Mouse (Mus musculus) spleen, postnatal 10 days (tissue): ENCODE results near the gene Gata1.

Experiments used
- DNase-seq, 2 experiments: peaks; one replicate each; pipeline ENCODE4 v3.0.0; 2021 to 2022; ENCODE audit warnings: low spot score in 2 of 2

Gene Gata1

DNA sequence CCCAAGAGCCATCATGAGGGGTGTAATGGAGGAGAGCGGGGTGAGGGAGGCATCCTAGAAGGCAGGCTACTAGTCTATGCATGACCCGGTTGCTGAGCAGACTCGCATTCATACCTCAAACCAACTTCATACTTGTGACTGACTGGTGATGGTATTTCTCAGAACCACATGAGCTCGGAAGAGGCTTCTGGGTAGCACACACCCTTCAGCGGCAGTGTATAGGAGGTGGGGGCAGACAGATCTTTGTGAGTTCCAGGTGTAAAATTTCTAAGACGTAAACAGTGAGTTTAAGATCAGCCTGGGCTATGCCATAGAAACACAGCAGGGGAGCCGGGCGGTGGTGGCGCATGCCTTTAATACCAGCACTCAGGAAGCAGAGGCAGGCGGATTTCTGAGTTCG is at the start of gene Gata1:
Gene Gata1, minus strand, starts transcription at position 180 of the 400 bp plus-strand sequence.
- DNase-seq, result no peak

DNA sequence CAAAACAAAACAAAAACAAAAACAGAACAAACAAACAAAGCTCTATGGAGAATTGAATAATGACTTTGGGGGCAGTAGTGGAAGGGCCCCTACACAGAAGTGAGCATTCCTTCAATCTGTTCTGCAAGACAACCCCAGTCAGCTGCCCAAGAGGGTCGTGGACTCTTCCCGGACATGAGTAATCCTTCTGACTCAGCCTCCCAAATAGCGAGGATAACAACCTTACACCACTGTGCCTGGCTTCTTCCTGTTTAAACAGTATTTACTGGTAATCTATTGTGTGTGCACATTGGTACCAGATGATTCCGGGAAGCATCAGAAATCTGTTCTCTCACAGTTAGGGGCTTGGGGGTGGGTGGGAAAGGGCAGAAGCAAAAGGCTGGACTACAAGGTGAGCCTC is 48.9 kb upstream of the Gata1 start:
- no peak for DNase-seq

DNA sequence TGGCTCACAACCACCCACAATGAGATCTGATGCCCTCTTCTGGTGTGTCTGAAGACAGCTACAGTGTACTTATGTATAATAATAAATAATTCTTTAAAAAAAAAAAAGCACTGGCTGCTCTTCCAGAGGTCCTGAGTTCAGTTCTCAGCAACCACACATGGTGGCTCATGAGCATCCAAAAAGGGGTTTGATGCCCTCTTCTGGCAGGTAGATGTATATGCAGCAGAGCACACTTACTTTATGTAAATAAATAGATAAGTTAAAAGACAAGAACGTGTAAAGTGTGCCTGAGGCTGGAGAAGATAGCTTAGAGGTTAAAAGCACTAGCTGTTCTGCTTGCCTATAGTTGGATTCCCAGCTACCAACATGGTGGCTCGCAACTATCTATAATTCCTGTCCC is 46.9 kb upstream of the Gata1 start:
- DNase-seq, result no peak

DNA sequence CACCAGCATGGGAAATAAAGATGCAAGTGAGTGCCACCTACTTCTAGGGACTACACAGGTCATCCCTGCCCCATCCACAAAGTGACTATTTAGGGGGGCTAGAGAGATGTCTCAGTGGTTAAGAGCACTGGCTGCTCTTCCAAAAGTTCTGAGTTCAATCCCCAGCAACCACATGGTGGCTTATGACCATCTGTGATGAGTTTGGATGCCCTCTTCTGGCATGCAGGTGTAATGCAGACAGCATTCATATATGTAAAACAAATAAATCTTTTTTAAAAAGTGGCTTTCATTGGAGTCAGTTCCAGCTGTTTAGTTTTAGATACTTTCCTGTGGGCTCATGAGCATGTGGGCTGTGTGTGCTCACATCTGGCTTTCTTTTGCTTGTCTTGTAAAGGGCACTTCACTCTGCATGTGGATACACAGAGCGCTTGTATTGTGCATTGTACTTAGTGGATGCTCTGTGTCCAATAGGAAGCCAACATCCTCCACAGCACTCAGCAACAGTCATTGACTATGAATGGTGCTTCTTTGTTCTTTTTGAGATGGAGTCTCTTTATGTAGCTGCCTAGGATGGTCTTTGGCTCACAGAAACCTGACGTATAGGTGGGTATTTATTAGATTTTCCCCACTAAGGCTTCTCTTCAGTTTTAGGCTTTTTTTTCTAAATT is 42.4 kb upstream of the Gata1 start:
- DNase-seq, result peak in 1 of 2 experiments; percentile 38

DNA sequence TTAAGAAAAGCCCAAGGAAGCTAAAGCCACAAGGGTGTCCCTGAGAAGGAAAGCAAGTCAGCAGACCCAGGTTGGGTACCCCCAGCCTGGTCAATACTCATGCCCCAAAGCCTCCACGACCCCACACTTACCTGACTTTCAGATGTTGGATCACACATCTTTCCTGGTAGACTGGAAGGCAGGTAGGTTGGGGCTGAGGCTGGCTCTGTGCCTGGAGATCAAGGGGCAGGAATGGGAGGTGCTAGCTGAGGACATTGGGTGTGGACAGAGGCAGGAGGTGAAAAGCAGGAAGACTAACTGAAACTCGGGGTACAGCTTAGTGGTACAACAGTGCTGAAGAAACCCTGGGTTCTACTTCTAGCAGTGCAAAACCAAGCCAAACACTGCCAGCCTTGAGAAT is 40.4 kb upstream of the Gata1 start, which contains the start of gene Glod5:
Gene Glod5, minus strand, starts transcription at position 207 of the 400 bp plus-strand sequence.
- no peak for DNase-seq

DNA sequence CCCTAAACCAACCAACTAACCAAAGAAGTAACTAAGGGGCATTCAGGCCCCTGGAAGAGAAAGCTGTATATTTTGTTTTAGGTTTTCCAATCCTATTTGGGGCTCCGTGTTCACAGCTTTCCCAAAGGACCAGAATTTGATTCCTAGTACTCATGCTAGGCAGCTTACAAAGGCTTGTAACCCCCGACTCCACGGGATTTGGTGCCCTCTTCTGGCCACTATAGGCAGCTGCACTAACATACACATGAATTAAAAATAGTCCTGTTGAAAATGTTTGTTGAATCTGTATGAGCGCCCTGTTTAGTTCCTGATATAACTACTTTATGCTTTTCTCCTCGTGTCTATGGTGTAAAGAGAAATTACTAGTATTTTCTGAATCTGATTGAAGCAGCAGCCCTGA is 39.3 kb upstream of the Gata1 start:
- peak in 1 of 2 experiments; percentile 59 for DNase-seq

DNA sequence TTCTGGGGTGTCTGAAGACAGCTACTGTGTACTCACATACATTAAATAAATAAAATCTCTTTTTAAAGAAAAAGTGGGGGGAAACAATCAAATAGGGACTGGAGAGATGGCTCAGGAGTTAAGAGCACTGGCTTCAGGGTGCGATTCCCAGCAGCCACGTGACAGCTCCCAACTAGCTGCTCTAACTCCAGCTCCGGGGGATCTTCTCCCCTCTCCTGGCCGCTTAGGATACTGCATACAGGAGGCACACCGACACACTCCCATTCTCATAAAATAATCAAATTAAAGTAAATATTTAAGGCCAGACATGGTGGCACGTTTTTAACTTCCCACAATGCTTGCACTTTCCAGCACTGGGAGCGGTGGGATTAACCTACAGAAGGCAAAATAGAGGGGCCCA is 37.8 kb upstream of the Gata1 start:
- peak in 1 of 2 experiments; percentile 40 for DNase-seq

DNA sequence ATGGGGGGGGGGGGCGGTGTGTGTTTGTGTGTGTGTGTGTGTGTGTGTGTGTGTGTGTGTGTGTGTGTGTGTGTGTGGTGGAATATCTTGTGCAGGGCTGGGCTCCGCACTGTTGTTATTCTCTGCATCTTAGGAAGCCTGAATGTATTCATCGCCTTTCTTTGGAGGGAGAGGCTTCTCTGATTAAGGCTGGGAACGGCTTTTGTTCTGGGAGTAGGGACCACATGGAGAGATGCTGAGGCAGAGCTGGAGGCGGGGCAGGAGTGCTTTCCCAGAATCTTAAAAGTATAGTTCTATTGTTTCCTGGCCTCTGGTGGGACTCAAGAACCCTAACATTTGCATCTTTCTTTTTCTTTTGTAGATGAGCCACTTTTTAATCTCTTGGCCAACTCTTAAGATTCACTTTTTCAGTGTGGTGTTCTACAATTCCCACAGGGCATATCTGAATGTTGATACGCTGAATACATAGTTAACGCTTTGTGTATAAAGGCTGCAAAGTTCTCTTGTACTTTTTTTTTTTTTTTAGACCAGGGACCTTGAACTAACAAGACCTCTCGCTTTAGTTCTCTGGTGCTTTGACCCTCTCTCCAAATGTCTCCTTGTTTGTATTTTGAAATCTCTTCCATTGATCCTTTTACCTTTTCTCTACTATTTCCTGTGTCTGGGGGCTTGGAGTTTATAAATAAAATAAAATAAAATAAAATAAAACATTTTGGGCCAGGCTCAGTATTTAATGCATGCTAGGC is 35.9 kb upstream of the Gata1 start:
- no peak for DNase-seq

DNA sequence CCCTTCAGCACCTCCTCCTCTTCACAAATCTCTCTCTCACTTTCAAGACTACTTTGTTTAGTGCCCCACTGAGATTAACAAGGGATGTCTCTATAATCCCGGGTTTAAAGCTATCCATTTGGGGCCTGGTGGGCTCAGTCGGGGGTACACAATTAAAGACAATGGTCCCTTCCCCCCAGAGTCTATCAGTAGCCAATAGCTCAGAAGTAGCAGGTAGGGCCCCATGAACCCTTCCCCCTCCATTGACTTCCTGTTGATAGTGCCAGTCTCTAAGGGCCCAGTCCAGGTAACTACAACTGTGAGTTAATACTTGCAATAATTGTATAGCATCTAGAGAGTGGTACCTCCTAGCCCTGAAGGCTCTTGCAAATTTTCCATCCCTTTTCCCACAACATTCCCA is 35.3 kb upstream of the Gata1 start:
- no peak for DNase-seq

DNA sequence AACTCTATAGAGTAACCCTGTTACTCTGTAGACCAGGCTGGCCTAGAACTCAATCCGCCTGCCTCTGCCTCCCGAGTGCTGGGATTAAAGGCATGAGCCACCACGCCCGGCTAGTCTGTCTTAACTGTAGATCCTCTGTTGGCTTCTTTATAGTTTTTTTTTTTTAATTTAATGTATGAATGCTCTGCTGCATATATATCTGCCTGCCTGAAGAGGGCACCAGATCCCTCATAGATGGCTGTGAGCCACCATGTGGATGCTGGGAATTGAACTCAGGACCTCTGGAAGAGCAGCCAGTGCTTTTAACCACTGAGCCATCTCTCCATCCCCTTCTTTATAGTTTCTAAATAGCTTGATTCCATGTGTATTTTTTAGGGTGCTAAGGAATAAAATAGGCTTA is 31.5 kb upstream of the Gata1 start:
- DNase-seq, result peak in 1 of 2 experiments; percentile 15

DNA sequence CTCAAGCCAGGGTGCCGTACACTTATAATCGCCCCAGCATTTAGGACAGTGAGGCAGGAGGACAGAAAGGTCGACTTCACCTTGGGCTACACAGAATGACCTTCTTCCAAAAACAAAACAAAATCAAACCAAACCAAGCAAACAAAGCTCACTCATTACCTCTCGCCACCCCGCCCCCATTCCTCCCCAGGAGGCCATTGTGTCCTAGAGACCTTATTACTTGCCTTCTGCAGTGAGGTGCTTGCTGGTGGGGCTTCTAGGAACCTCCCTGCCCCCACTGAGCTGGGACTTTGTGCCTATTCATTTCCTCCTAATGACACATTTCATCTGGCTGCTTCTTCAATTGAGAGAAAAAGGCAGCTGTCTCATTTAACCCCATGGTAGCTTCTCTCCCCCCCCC is 30.7 kb upstream of the Gata1 start:
- no peak for DNase-seq

DNA sequence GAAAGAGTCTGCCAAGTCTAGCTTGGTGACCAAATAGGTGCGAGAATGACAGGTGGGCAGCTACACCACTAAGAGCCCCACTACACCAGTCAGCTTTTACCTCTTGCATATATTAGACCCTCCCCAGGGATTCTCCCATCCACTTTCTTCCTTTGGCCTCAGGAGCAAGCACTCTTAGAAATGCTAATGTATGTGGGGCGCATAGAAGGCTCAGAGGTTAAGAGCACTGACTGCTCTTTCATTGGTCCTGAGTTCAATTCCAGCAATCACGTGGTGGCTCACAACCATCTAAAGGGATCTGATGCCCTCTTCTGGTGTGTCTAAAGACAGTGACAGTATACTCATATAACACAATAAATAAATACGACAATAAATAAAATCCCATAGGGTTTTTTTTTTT is 25.1 kb upstream of the Gata1 start:
- no peak for DNase-seq

DNA sequence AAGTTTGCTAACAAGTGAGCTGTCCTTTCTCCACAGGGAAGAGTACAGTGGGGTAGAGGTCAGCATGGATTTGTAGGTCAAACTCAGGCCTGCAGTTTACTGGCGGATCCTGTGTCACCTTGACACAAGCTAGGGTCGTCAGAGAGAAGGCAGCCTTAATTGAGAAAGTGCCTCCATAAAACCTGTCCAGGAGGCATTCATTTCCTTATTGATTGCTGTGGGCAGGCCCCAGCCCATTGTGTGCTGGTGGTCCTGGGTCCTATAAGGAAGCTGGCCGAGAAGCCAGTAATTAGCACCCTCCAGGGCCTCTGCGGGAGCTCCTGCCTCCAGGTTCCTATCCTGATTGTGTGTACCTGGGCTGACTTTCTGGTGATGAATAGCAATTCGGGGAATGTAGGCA is 24.1 kb upstream of the Gata1 start:
- DNase-seq, result no peak

DNA sequence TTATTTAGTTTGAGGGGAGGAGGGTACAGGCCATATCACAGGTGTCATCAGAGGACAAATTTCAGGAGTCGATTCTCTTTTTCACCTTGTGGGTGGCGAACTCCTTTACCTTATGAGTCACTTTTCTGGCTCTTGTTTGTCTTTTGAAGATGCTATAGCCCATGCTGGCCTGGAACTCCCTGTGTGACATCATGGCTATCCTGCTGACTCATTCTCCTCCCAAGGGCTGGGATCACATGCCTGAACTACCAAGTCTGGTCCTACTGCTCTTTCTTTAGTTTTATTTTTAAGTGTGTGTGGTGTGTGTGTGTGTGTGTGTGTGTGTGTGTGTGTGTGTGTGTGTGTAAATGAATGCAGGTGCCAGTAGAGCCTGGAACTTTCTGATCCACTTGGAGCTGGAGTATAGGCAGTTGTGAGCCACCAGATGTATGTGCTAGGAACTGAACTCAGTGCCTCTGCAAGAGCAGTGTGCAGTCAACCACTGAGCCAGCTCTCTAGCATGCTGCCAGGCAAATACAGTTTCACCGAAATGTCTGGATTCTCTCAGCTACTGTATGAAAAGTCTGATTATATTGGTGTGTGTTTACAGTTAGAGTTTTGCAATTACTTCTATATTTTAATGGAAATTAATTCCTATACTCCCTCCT is 22.8 kb upstream of the Gata1 start:
- DNase-seq, result peak in 1 of 2 experiments; percentile 25

DNA sequence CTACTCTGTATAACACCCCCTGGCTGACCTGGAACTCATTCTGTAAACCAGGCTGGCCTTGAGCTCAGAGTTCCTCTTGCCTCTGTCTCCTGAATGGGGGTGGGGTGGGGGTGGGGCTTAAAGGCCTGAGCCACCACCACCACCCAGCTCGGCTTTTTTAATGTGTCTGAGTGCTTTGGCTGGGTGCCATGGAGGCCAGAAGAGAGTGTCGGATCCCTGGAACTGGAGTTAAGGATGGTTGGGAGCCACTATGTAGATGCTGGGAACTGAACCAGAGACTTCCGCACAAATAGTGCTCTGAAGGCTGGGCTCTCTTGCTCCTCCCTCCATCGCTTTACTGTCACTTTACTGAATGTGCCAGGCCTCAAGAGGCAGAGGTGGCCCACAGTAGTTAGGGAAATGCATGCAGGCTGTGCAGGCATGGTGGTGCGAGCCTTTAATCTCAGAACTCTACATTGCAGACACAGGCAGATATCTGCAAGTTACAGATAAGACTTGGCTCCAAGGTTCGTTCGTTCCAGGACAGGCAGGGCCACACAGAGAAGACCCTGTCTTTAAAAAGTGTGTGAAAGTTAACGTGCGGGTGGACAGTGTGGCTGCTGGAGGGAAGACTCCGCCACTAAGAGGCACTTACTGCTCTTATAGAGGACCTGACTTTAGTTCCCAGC is 15.3 kb upstream of the Gata1 start:
- DNase-seq, result peak; percentile 31 to 59

DNA sequence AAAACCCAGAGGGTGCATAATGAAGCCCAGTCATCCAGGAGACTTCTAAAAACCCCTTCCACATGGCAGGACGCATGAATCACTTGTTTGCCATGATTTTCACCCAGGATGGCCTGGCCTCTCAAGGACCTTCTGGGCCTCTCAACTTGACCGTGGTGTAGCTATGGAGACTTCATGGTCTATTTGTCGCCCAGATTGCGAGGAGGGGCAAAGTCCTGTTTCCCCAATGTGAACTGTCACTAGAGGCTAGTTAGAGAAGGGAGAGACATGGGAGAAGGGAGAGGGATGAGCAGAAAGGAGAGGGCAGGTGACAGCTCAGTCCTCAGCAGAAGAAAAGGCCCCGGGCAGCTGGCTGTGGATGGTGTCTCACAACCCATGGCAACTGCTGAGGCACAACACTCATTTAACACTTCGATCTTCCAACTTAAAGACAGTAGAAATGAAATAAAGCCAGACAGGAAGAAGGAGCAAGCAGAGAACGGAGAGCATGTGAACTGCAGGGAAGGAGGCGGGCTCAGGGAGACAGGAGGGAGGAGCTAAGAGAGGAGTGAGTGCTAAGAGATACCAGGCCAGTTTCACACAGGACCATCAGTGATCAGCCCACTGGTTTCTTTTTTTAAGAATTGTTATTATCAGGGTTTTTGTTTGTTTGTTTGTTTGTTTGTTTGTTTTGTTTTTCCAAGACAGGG is 14.7 kb upstream of the Gata1 start:
- DNase-seq, result peak in 1 of 2 experiments; percentile 55

DNA sequence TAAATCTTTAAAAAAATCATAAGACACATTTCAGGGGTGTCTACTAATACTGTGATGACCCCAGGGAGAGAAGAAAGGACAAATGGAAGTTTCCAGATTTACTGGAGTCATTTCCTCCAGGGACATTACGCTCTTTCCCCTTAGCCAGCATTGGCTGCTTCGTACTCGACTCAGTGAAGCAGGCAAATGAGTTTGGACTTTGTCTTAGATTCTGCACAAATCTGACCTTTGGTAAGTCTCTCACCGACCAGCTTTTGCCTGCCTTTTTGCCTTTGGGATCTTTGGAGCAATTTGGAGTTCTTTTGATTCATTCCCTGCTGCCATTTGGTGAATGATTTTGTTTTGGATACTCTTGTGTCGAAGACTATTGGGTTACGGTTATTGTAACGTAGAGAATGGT is 3.5 kb upstream of the Gata1 start:
- DNase-seq, result no peak

DNA sequence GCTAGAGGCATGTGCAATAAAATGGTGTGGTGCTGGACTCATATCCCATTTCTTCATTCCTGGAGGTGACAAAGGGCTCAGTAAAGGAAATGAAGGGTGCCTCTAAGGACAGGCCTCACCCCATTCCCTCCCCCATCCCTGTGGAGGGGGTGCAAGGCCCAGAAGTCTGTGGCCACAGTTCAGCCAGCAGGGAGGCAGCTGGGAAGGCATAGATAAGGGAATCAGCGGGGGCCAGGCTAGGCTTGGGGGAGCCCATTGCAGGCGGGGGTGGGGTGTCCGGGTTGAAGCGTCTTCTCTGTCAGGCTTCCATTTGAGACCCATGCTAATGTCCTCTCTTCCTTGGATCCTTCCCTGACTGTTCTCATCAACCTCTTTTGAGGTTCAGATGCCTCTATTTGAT is 6.6 kb downstream of the Gata1 start:
- DNase-seq, result peak; percentile 57 to 86

DNA sequence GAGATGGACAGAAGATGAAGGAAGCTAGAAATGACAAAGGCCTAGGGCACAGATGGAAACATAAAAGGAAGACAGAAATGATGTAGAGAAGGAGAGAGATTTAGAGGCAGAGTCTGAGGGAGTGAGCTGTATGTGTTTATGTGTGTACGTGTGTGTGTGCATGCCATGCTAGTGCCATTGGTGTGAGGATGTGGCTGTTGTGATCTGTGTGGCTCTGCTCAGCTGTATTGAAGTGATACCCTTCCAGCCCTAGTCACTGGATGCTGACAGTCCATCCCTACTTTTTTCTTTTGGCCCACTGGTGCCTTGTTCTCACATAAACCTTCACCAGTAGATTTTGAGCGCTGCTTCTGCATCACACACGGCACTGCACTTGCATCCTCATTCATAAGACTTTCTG is 9.0 kb downstream of the Gata1 start:
- no peak for DNase-seq

DNA sequence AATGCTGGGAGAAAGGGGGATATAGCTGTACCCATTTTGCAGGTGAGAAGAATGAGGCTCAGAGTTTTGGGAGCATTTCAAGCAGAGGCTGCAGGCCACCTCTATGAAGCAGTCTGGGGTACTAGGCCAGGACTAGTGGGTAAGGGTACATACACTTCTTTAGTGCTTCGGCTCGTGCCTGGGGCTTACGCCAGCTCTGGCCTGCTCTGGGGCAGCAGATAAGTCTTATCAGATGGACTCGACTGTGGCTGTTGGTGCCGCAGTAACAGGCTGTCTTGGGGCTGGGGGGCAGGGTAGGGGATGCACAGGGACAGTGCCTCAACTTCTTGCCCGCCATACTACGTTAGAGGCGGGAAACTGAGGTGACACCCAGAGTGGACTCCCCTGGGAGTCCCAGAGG is 9.6 kb downstream of the Gata1 start:
- DNase-seq, result peak; percentile 38 to 49

DNA sequence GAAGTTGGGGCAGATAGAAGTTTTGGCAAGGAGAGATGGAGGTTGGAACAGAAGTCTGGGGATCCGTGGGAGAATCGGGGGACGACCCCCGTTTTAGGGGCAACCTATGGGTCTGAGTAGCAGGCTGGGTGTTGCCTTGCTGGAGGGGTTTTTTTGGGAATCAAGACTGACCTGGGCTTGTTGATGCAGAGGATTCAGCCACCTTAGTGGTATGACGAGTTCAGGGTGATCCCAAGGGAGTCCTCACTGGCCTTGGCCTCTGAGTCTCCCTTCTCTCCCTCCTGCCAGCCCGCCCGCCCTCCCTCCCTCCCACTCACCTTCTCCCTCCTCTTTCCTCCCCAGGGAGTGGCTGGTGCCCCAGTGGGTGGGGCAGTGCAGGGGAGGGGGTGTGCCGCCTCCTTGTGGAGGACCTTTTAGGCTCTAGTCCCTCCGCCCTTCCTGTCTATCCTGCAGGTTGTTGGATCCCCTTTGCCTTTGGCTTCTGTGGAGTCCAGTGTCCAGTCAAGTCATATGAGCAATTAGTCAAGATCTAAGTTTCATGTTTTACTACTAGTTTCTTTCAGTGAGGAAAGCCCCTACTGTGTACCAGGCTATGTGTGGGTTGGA is 10.2 kb downstream of the Gata1 start:
- peak; percentile 41 to 70 for DNase-seq
